Mouse (Mus musculus): ENCODE measurements around the gene Exosc5. TPM values are rescaled to one million over a fixed set of nuclear protein-coding genes. Genes with fewer than 3 reads are reported as not detected.

Gene Exosc5
- polyA plus RNA-seq, 1 experiment from 2014 or later: 44.7 TPM

DNA sequence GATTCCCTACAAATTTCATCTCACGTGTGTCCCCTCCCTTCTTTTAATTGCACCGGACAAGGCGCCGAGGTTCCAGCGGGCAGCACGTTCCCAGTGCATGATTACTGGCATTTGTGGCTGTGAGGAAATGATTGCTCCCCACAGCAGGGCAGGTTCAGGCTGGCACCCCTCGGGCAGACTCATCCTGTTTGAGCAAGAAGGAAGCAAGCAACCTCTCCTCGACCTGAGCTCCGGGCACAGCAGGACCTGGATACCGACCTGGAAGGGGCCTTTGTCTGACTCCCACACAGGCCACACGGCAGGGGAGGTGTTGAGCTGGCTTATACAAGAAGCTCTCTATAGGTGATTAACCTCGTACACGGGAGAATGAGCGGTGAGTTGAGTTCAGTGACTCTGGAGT is 13.9 kb upstream of the Exosc5 start:
- WGBS: 57% methylated on average over 14 of the region's 14 CpGs
- no peaks in the 10 kb centered on the region for H3K4me1 ChIP-seq (replicated peaks)
- no peak for ATAC-seq (ENCODE audit: low FRiP score)
- H3K4me2 ChIP-seq: no peak overlapping the region
- H3K4me3 ChIP-seq: no peak overlapping the region
- H3K36me3 ChIP-seq: peaks cover 24% of the 10 kb centered on the region
- no peaks in the 10 kb centered on the region for H3K27me3 ChIP-seq
- no peak overlapping the region for H3K9ac ChIP-seq
- no peak overlapping the region for H3K27ac ChIP-seq
- no peaks in the 10 kb centered on the region for H3K9me3 ChIP-seq

DNA sequence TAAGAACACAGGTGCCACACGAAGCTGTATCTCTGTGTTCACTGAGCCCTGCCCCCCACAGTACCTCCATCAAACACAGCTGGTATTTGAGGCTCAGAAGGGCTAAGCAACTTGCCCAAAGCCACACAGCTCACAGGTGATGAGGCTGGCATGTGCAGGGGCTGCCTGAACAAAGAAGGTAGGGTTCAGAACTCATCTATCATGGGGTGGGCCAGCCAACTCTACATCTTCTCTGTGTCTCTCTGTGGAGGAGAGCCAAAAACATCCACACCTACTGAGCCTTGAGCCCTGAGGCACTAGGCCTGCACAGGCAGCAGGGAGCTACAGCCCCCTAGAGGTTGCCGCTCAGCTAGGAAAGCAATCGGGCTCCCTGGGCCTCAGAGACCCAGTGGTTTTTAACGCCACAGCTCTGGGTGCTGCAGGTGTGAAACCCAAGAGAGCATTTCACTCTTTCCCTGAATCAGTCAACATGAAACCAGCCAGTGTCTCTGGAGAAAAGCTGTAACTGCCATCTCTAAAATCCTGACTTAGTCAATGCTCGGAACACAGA is 11.3 kb upstream of the Exosc5 start:
- no peaks in the 10 kb centered on the region for H3K27me3 ChIP-seq
- no peak overlapping the region for H3K27ac ChIP-seq
- no peak for ATAC-seq (ENCODE audit: low FRiP score)
- H3K36me3 ChIP-seq: peaks cover 11% of the 10 kb centered on the region
- no peaks in the 10 kb centered on the region for H3K4me1 ChIP-seq (replicated peaks)
- no peak overlapping the region for H3K4me3 ChIP-seq
- no peak overlapping the region for H3K4me2 ChIP-seq
- H3K9me3 ChIP-seq: no peaks in the 10 kb centered on the region
- WGBS: 61% methylated on average over 5 of the region's 5 CpGs
- H3K9ac ChIP-seq: no peak overlapping the region

GRCm38 (mm10) chr7:25649839-25650238 is 9.1 kb upstream of the Exosc5 start:
- Histone ChIP-seq H3K27me3 (no peaks in the 10 kb centered on the region), H3K9ac (no peak overlapping the region), H3K4me2 (no peak overlapping the region), H3K9me3 (no peaks in the 10 kb centered on the region), H3K27ac (no peak overlapping the region), H3K4me1 (replicated peaks) (no peaks in the 10 kb centered on the region), H3K4me3 (no peak overlapping the region), H3K36me3 (peaks cover 13% of the 10 kb centered on the region)
- 87% methylated on average over 5 of the region's 5 CpGs for WGBS
- ATAC-seq (ENCODE audit: low FRiP score): no peak

DNA sequence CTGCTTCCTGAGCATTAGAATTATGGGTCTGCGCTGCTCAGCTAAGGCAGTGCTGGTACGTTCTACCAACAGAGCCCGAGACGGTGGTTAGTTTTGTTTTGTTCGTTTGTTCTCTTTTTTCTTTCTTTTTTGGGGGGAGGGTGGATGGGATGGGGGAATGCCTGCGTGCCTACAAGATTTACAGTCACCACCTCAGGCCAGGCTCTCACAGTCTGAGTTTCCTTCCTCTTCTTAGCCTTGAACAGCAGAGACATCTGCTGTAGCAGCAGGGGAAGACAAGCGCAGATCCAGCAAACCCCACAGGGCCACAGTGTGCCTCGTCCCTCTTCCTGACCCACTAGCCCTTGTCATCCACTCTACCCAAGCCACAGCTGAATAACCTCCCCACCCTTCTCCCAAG is 7.7 kb upstream of the Exosc5 start:
- Histone ChIP-seq H3K4me2 (no peak overlapping the region), H3K27ac (no peak overlapping the region), H3K9ac (no peak overlapping the region), H3K4me1 (replicated peaks) (peaks cover 7% of the 10 kb centered on the region), H3K27me3 (no peaks in the 10 kb centered on the region), H3K4me3 (no peak overlapping the region), H3K36me3 (0 out of 2 replicates have a peak, but pooled peaks cover 6% of the 10 kb centered on the region), H3K9me3 (no peaks in the 10 kb centered on the region)
- 91% methylated on average over 8 of the region's 8 CpGs for WGBS
- ATAC-seq (ENCODE audit: low FRiP score): no peak

- Histone ChIP-seq H3K4me1 (replicated peaks) (peaks cover 16% of the 10 kb centered on the region), H3K36me3 (0 out of 2 replicates have a peak, but pooled peaks cover 6% of the 10 kb centered on the region), H3K27me3 (no peaks in the 10 kb centered on the region), H3K9me3 (no peaks in the 10 kb centered on the region), H3K4me3 (no peak overlapping the region), H3K27ac (no peak overlapping the region), H3K4me2 (no peak overlapping the region), H3K9ac (no peak overlapping the region)
- 94% methylated on average over 12 of the region's 12 CpGs for WGBS
- no peak for ATAC-seq (ENCODE audit: low FRiP score)
These were observed 6.7 kb upstream of the Exosc5 start for GRCm38 (mm10) chr7:25652244-25652759.

- Histone ChIP-seq H3K4me3 (no peak overlapping the region), H3K27ac (no peak overlapping the region), H3K27me3 (no peaks in the 10 kb centered on the region)
These were observed 3.1 kb upstream of the Exosc5 start for GRCm38 (mm10) chr7:25655601-25656428.

GRCm38 (mm10) chr7:25657785-25658184 is 1.2 kb upstream of the Exosc5 start:
- H3K27me3 ChIP-seq: no peaks in the 10 kb centered on the region
- ATAC-seq (ENCODE audit: low FRiP score): no peak
- H3K27ac ChIP-seq: no peak overlapping the region
- H3K4me2 ChIP-seq: peak overlapping the region; percentile 89
- peaks cover 11% of the 10 kb centered on the region; the same call in 1 of the 2 replicates for H3K36me3 ChIP-seq
- 40% methylated on average over 10 of the region's 10 CpGs for WGBS
- peaks cover 36% of the 10 kb centered on the region for H3K4me1 ChIP-seq (replicated peaks)
- peak overlapping the region; percentile 77 for H3K9ac ChIP-seq
- H3K9me3 ChIP-seq: no peaks in the 10 kb centered on the region
- H3K4me3 ChIP-seq: peak overlapping the region; percentile 60

More at GRCm38 (mm10) chr7:25655601-25656428, 3.1 kb upstream of the Exosc5 start:
- Histone ChIP-seq H3K4me1 (replicated peaks) (peaks cover 36% of the 10 kb centered on the region), H3K9me3 (no peaks in the 10 kb centered on the region), H3K4me2 (no peak overlapping the region), H3K9ac (peak overlapping the region; percentile 51; the same call in 1 of the 2 replicates), H3K36me3 (0 out of 2 replicates have a peak, but pooled peaks cover 6% of the 10 kb centered on the region)
- no peak for ATAC-seq (ENCODE audit: low FRiP score)
- 78% methylated on average over 11 of the region's 11 CpGs for WGBS

DNA sequence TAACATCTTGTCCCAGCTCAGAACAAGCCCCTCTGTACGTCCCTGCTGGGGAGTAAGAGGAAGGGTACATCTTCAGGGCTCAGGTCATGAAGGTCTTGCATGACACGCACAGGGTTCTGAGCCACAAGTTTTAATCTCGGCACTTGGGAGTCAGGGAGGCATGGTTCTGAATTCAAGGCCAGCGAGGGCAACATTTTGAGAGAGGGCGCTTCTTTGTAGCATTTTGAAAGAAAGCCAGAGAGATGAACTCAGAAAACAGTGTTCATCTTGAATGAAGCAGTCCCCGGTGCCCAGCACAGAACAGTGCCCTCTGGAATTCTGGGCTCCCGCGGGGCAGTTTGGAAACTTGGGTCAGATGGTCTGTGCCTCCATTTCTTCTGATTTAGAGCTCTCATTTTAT is 7.4 kb downstream of the Exosc5 start:
- Histone ChIP-seq H3K9me3 (no peaks in the 10 kb centered on the region), H3K9ac (no peak overlapping the region), H3K27me3 (no peaks in the 10 kb centered on the region), H3K4me3 (no peak overlapping the region), H3K4me1 (replicated peaks) (no peaks in the 10 kb centered on the region), H3K27ac (no peak overlapping the region), H3K36me3 (peaks cover 77% of the 10 kb centered on the region), H3K4me2 (no peak overlapping the region)
- no peak for ATAC-seq (ENCODE audit: low FRiP score)
- WGBS: 96% methylated on average over 8 of the region's 8 CpGs

DNA sequence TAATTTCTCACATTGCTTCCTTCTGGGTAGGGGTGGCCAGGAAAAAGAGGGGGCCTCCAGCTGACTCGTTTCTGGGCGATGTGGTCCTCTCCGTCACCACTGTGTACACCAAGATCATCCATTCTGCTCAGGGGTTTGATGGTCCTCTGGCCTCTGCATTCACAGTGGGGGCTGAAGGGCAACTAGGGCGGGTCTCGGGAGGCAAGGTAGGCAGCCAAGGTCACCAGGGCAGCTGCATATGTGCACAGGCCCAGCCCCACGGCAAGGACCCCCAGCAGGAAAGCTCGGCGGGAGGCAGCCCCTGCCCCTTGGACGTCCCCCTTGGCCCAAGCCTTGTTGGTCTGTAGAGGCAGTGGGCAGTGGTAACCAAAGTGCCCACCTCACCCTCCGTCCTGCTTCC is 10.2 kb downstream of the Exosc5 start:
- Histone ChIP-seq H3K9me3 (no peaks in the 10 kb centered on the region), H3K27me3 (peaks cover 19% of the 10 kb centered on the region), H3K4me2 (no peak overlapping the region), H3K36me3 (peaks cover 57% of the 10 kb centered on the region), H3K27ac (no peak overlapping the region), H3K4me1 (replicated peaks) (no peaks in the 10 kb centered on the region), H3K9ac (no peak overlapping the region), H3K4me3 (no peak overlapping the region)
- WGBS: 93% methylated on average over 10 of the region's 10 CpGs
- no peak for ATAC-seq (ENCODE audit: low FRiP score)

DNA sequence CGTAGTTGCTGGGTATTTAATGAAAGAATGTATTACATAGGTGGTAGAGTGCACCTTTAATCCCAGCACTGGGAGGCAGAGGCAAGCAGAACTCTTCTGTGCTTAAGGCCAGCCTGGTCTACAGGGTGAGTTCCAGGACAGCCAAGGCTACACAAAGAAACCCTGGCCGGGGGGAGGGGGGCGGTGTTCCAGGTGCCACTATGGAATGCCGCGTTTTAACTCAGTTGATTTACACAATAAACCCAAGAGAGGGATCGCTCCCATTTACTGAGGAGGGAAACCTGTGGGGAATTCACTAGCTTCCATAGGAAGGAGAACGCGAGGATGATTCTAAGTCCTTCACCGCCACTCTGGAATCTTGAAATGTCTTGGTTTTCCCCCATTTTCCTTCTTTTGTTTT is 10.7 kb downstream of the Exosc5 start:
- no peaks in the 10 kb centered on the region for H3K9me3 ChIP-seq
- 85% methylated on average over 9 of the region's 9 CpGs for WGBS
- H3K27me3 ChIP-seq: peaks cover 23% of the 10 kb centered on the region
- no peak overlapping the region for H3K4me3 ChIP-seq
- no peak overlapping the region for H3K27ac ChIP-seq
- no peak for ATAC-seq (ENCODE audit: low FRiP score)
- H3K36me3 ChIP-seq: peaks cover 52% of the 10 kb centered on the region
- no peak overlapping the region for H3K9ac ChIP-seq
- no peak overlapping the region for H3K4me2 ChIP-seq
- peaks cover 4% of the 10 kb centered on the region for H3K4me1 ChIP-seq (replicated peaks)

GRCm38 (mm10) chr7:25670096-25670495 is 11.1 kb downstream of the Exosc5 start:
- WGBS: 91% methylated on average over 4 of the region's 4 CpGs
- ATAC-seq (ENCODE audit: low FRiP score): no peak
- H3K27ac ChIP-seq: no peak overlapping the region

DNA sequence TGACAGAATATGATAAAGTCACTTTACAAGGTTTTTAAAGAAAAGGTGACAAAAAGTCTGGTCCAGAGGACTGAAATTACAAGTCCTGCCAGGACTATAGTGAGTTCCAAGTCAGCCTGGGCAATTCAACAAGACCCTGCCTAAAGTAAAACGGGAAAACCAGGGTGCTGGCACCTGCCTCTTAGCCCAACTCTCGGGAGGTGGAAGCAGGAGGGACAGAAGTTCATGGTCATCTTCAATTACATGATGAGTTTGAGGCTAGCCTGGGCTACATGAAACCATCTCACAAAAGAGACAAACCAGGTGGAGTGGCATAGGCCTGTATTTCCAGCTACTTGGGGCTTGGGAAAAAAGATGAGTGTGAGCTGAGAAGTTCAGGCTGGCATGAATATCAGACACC is 12.7 kb downstream of the Exosc5 start:
- Histone ChIP-seq H3K27ac (no peak overlapping the region), H3K27me3 (peaks cover 44% of the 10 kb centered on the region), H3K4me1 (replicated peaks) (peaks cover 10% of the 10 kb centered on the region), H3K9me3 (no peaks in the 10 kb centered on the region), H3K9ac (no peak overlapping the region), H3K4me2 (no peak overlapping the region), H3K4me3 (no peak overlapping the region), H3K36me3 (peaks cover 32% of the 10 kb centered on the region)
- WGBS: 73% methylated on average over 2 of the region's 2 CpGs
- no peak for ATAC-seq (ENCODE audit: low FRiP score)

More at GRCm38 (mm10) chr7:25670096-25670495, 11.1 kb downstream of the Exosc5 start:
- Histone ChIP-seq H3K9me3 (no peaks in the 10 kb centered on the region), H3K27me3 (peaks cover 28% of the 10 kb centered on the region), H3K4me2 (no peak overlapping the region), H3K4me3 (no peak overlapping the region), H3K9ac (no peak overlapping the region), H3K4me1 (replicated peaks) (peaks cover 8% of the 10 kb centered on the region), H3K36me3 (peaks cover 47% of the 10 kb centered on the region)

All from hindbrain, embryonic 13.5 days (tissue).